Mouse (Mus musculus): ENCODE measurements at regions not wholly inside any gene's neighbourhood (a gene's known extent, or its start where the extent isn't known, plus 50 kb on each side); places are given as distances from the start of the nearest gene placed in this dataset.

- TF ChIP-seq CTCF (conservative IDR thresholded peaks at IDR 0.05 in 1 of 2, IDR thresholded peaks at IDR 0.05 in 1 of 2; ENCODE audit: low read depth in 2 of 2, low read length in 2 of 2) (no peak), MAFK (IDR thresholded peaks at IDR 0.05; ENCODE audit: insufficient replicate concordance, low read length) (no peak), POLR2A (IDR thresholded peaks at IDR 0.05; ENCODE audit: low read depth, low read length) (no peak), HCFC1 (IDR thresholded peaks at IDR 0.05; ENCODE audit: low read depth, low read length) (no peak), MEF2A (IDR thresholded peaks at IDR 0.05; ENCODE audit: borderline replicate concordance, low read depth, low read length) (no peak), EP300 (IDR thresholded peaks at IDR 0.05; ENCODE audit: low read length) (no peak), ETS1 (conservative IDR thresholded peaks at IDR 0.05; ENCODE audit: low read depth, low read length) (no peak), ZKSCAN1 (IDR thresholded peaks at IDR 0.05; ENCODE audit: borderline replicate concordance, low read depth, low read length) (no peak), RCOR1 (conservative IDR thresholded peaks at IDR 0.05; ENCODE audit: low read depth, low read length) (no peak), SMC3 (IDR thresholded peaks at IDR 0.05; ENCODE audit: low read depth, low read length) (no peak), SIN3A (IDR thresholded peaks at IDR 0.05; ENCODE audit: low read length) (no peak)
Measured at GRCm38 (mm10) chr5:112138246-112138645, 114.1 kb downstream of the Cryba4 start.

All from CH12.LX (cell line).